Mouse (Mus musculus): ENCODE data around the gene Abcg5. TPM values are rescaled to one million over a fixed set of nuclear protein-coding genes. Genes with fewer than 3 reads are reported as not detected.

Abcg5 gene
- polyA plus RNA-seq, 1 experiment from 2014 or later: 1.8 TPM

GRCm38 (mm10) chr17:84637971-84638370 lies 44.8 kb downstream of the Abcg5 start:
- Histone ChIP-seq H3K9me3 (ENCODE audit: control insufficient read depth, low read depth, low read length) (no peaks in the 10 kb centered on the region), H3K27me3 (ENCODE audit: control insufficient read depth, insufficient read depth, low read length) (no peaks in the 10 kb centered on the region), H3K4me2 (replicated peaks; ENCODE audit: low read depth, low read length) (no peak overlapping the region), H3K27ac (ENCODE audit: low read length) (no peak overlapping the region), H3K9ac (replicated peaks; ENCODE audit: low read depth, low read length) (no peak overlapping the region), H3K36me3 (ENCODE audit: control insufficient read depth, insufficient read depth, low read length) (no peaks in the 10 kb centered on the region), H3K4me1 (ENCODE audit: control insufficient read depth, insufficient read depth, low read length) (0 out of 2 replicates have a peak, but pooled peaks cover 10% of the 10 kb centered on the region), H3K4me3 (ENCODE audit: low read depth, low read length) (no peak overlapping the region)
- WGBS: 88% methylated on average over 6 of the region's 6 CpGs
- no peak for ATAC-seq (ENCODE audit: insufficient number of reproducible peaks, insufficient read depth, low FRiP score, low read depth)

GRCm38 (mm10) chr17:84636328-84636727 lies 46.5 kb downstream of the Abcg5 start:
- Histone ChIP-seq H3K4me1 (ENCODE audit: control insufficient read depth, insufficient read depth, low read length) (0 out of 2 replicates have a peak, but pooled peaks cover 10% of the 10 kb centered on the region), H3K4me3 (ENCODE audit: low read depth, low read length) (no peak overlapping the region), H3K9ac (replicated peaks; ENCODE audit: low read depth, low read length) (no peak overlapping the region), H3K27ac (ENCODE audit: low read length) (no peak overlapping the region), H3K36me3 (ENCODE audit: control insufficient read depth, insufficient read depth, low read length) (no peaks in the 10 kb centered on the region), H3K4me2 (replicated peaks; ENCODE audit: low read depth, low read length) (no peak overlapping the region), H3K27me3 (ENCODE audit: control insufficient read depth, insufficient read depth, low read length) (no peaks in the 10 kb centered on the region), H3K9me3 (ENCODE audit: control insufficient read depth, low read depth, low read length) (no peaks in the 10 kb centered on the region)
- ATAC-seq (ENCODE audit: insufficient number of reproducible peaks, insufficient read depth, low FRiP score, low read depth): no peak
- 40% methylated on average over 8 of the region's 8 CpGs for WGBS

DNA sequence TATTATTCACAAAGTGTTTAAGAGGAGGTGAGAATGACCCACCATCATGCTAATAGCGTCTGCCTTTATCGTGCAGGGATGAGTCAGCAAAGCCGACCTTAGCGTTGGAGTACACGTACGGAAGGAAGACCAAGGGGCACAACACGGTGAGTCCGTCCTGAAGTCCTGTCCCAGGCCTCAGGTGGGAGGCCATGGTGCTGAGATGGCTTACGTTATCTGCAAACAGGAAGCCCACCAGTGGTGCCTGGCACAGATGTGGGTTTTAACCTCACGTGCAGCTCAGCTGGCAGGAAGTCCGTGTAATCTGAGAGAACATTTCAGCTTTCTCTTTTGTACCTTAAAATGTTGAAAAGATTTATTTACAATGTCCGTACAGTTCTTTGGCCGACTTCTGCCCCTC lies 49.4 kb downstream of the Abcg5 start:
- Histone ChIP-seq H3K27me3 (ENCODE audit: control insufficient read depth, insufficient read depth, low read length) (no peaks in the 10 kb centered on the region), H3K4me3 (ENCODE audit: low read depth, low read length) (no peak overlapping the region), H3K9me3 (ENCODE audit: control insufficient read depth, low read depth, low read length) (no peaks in the 10 kb centered on the region), H3K27ac (ENCODE audit: low read length) (no peak overlapping the region), H3K9ac (replicated peaks; ENCODE audit: low read depth, low read length) (no peak overlapping the region), H3K4me1 (ENCODE audit: control insufficient read depth, insufficient read depth, low read length) (0 out of 2 replicates have a peak, but pooled peaks cover 6% of the 10 kb centered on the region), H3K36me3 (ENCODE audit: control insufficient read depth, insufficient read depth, low read length) (no peaks in the 10 kb centered on the region), H3K4me2 (replicated peaks; ENCODE audit: low read depth, low read length) (no peak overlapping the region)
- 73% methylated on average over 13 of the region's 13 CpGs for WGBS
- no peak for ATAC-seq (ENCODE audit: insufficient number of reproducible peaks, insufficient read depth, low FRiP score, low read depth)

DNA sequence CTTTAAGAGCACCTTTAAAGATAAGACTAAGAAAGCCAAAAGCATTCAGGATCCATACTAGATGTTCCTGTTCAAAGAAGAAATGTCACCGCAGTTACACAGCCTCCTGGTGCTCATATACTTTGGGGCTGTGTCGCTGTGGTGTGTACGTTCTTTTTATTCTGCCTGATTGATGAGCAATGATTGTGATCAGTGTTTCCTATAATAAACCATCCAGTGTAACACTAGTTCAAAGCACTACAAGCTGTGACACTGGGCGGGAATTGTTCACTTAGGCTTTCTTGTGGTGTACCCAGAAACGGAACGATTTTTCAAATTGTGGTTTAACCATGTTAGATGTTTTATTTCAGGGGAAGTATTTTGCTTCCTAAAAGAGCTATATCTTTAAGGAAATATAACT lies 51.0 kb downstream of the Abcg5 start:
- no peak overlapping the region for H3K4me3 ChIP-seq (ENCODE audit: low read depth, low read length)
- H3K36me3 ChIP-seq (ENCODE audit: control insufficient read depth, insufficient read depth, low read length): no peaks in the 10 kb centered on the region
- 90% methylated on average over 6 of the region's 6 CpGs for WGBS
- H3K27me3 ChIP-seq (ENCODE audit: control insufficient read depth, insufficient read depth, low read length): no peaks in the 10 kb centered on the region
- H3K4me1 ChIP-seq (ENCODE audit: control insufficient read depth, insufficient read depth, low read length): 0 out of 2 replicates have a peak, but pooled peaks cover 8% of the 10 kb centered on the region
- H3K9ac ChIP-seq (replicated peaks; ENCODE audit: low read depth, low read length): no peak overlapping the region
- no peak for ATAC-seq (ENCODE audit: insufficient number of reproducible peaks, insufficient read depth, low FRiP score, low read depth)
- no peak overlapping the region for H3K4me2 ChIP-seq (replicated peaks; ENCODE audit: low read depth, low read length)
- H3K27ac ChIP-seq (ENCODE audit: low read length): no peak overlapping the region
- H3K9me3 ChIP-seq (ENCODE audit: control insufficient read depth, low read depth, low read length): no peaks in the 10 kb centered on the region

DNA sequence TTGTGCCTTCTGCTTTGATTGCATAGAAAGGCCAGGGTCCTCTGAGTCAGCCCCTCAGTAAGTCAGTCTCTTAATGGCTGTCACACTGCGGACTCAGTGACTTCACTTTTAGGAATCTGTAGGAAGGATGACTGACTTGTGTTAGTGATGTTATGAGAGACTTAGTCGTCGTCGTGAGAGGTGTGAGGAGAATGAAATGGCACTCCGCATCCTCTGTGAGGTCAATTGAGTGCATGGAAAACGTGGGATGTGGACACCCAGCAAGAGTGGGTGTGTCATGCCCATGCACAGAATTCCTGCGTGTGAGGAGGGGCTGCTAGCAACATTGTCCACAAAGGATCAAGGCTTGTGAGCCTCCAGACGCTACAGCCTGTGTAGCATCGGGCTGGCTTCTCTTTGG lies 54.2 kb downstream of the Abcg5 start:
- Histone ChIP-seq H3K36me3 (ENCODE audit: control insufficient read depth, insufficient read depth, low read length) (no peaks in the 10 kb centered on the region), H3K4me3 (ENCODE audit: low read depth, low read length) (no peak overlapping the region), H3K4me2 (replicated peaks; ENCODE audit: low read depth, low read length) (no peak overlapping the region), H3K9ac (replicated peaks; ENCODE audit: low read depth, low read length) (no peak overlapping the region), H3K27ac (ENCODE audit: low read length) (no peak overlapping the region), H3K4me1 (ENCODE audit: control insufficient read depth, insufficient read depth, low read length) (0 out of 2 replicates have a peak, but pooled peaks cover 3% of the 10 kb centered on the region), H3K27me3 (ENCODE audit: control insufficient read depth, insufficient read depth, low read length) (no peaks in the 10 kb centered on the region), H3K9me3 (ENCODE audit: control insufficient read depth, low read depth, low read length) (no peaks in the 10 kb centered on the region)
- 76% methylated on average over 9 of the region's 9 CpGs for WGBS
- no peak for ATAC-seq (ENCODE audit: insufficient number of reproducible peaks, insufficient read depth, low FRiP score, low read depth)

- ATAC-seq (ENCODE audit: insufficient number of reproducible peaks, insufficient read depth, low FRiP score, low read depth): no peak
- Histone ChIP-seq H3K36me3 (ENCODE audit: control insufficient read depth, insufficient read depth, low read length) (no peaks in the 10 kb centered on the region), H3K4me3 (ENCODE audit: low read depth, low read length) (no peak overlapping the region), H3K4me2 (replicated peaks; ENCODE audit: low read depth, low read length) (no peak overlapping the region), H3K27ac (ENCODE audit: low read length) (no peak overlapping the region), H3K27me3 (ENCODE audit: control insufficient read depth, insufficient read depth, low read length) (no peaks in the 10 kb centered on the region), H3K4me1 (ENCODE audit: control insufficient read depth, insufficient read depth, low read length) (0 out of 2 replicates have a peak, but pooled peaks cover 3% of the 10 kb centered on the region), H3K9ac (replicated peaks; ENCODE audit: low read depth, low read length) (no peak overlapping the region), H3K9me3 (ENCODE audit: control insufficient read depth, low read depth, low read length) (no peaks in the 10 kb centered on the region)
- WGBS: 83% methylated on average over 10 of the region's 10 CpGs
These were observed 55.1 kb downstream of the Abcg5 start for GRCm38 (mm10) chr17:84627721-84628120.

DNA sequence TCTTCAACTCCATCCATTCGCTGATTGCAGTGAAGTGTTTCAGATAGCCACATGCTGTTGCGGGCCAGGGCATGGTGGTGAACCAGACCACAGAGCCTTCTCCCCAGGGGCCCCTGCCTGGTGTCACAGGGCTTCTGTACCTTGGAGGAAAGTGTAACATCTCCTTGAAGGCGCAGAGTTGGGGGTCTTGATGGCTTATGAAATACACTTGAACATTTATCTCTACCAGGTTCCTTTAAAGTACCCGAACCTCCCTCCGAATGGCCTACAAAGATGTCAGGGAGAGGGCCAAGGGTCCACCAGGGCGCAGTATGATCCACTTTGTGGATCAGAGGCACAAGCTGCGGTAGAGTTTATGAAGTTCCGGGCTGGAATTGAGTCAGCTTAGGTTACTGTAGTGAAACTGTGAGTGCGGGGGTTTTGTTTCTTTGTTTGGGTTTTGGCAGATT lies 55.9 kb downstream of the Abcg5 start:
- ATAC-seq (ENCODE audit: insufficient number of reproducible peaks, insufficient read depth, low FRiP score, low read depth): 0 out of 2 replicates have a peak, but pooled peaks have one; percentile 23
- H3K27me3 ChIP-seq (ENCODE audit: control insufficient read depth, insufficient read depth, low read length): no peaks in the 10 kb centered on the region
- H3K36me3 ChIP-seq (ENCODE audit: control insufficient read depth, insufficient read depth, low read length): no peaks in the 10 kb centered on the region
- 0 out of 2 replicates have a peak, but pooled peaks cover 3% of the 10 kb centered on the region for H3K4me1 ChIP-seq (ENCODE audit: control insufficient read depth, insufficient read depth, low read length)
- no peak overlapping the region; the same call in 1 of the 2 replicates for H3K27ac ChIP-seq (ENCODE audit: low read length)
- WGBS: 19% methylated on average over 9 of the region's 9 CpGs
- H3K9ac ChIP-seq (replicated peaks; ENCODE audit: low read depth, low read length): peak overlapping the region; percentile 4; the same call in 1 of the 2 replicates
- no peaks in the 10 kb centered on the region for H3K9me3 ChIP-seq (ENCODE audit: control insufficient read depth, low read depth, low read length)
- peak overlapping the region; percentile 60 for H3K4me2 ChIP-seq (replicated peaks; ENCODE audit: low read depth, low read length)
- H3K4me3 ChIP-seq (ENCODE audit: low read depth, low read length): peak overlapping the region; percentile 52

- H3K4me1 ChIP-seq (ENCODE audit: control insufficient read depth, insufficient read depth, low read length): 0 out of 2 replicates have a peak, but pooled peaks cover 3% of the 10 kb centered on the region
- H3K9ac ChIP-seq (replicated peaks; ENCODE audit: low read depth, low read length): peak within 1 kb of the TSS; percentile 26; the same call in 1 of the 2 replicates
- H3K4me2 ChIP-seq (replicated peaks; ENCODE audit: low read depth, low read length): peak within 1 kb of the TSS; percentile 60
- 0% methylated on average over 25 of the region's 25 CpGs for WGBS
- H3K4me3 ChIP-seq (ENCODE audit: low read depth, low read length): peak within 1 kb of the TSS; percentile 52
- H3K36me3 ChIP-seq (ENCODE audit: control insufficient read depth, insufficient read depth, low read length): no peaks in the 10 kb centered on the region
- H3K27ac ChIP-seq (ENCODE audit: low read length): no peak within 1 kb of the TSS; the same call in 1 of the 2 replicates
- no peaks in the 10 kb centered on the region for H3K9me3 ChIP-seq (ENCODE audit: control insufficient read depth, low read depth, low read length)
- peak; percentile 94 for ATAC-seq (ENCODE audit: insufficient number of reproducible peaks, insufficient read depth, low FRiP score, low read depth)
- H3K27me3 ChIP-seq (ENCODE audit: control insufficient read depth, insufficient read depth, low read length): no peaks in the 10 kb centered on the region
These were observed 56.4 kb downstream of the Abcg5 start, which contains the start of gene Dync2li1 for GRCm38 (mm10) chr17:84626276-84626856. Gene Dync2li1, plus strand, starts transcription at chr17:84626496.
